Mouse (Mus musculus) midbrain, embryonic 11.5 days (tissue): ENCODE results near the gene Yipf2. TPM values are rescaled to one million over a fixed set of nuclear protein-coding genes. Genes with fewer than 3 reads are reported as not detected.

ENCODE experiments used
- ATAC-seq: fragments of 200-750 bp; cut with Nextera tagmentation; 2 replicates; pipeline ENCODE4 v1.8.0; 2017; ENCODE audit warnings: moderate TSS enrichment, moderate library complexity; ENCODE audit not compliant: low FRiP score
- DNase-seq: peaks from one replicate; pipeline ENCODE4 v3.0.0; 2015; ENCODE audit warnings: low spot score; ENCODE audit errors: missing footprints
- H3K27ac ChIP-seq: fragments of 300-500 bp; sonication (generic); 2 replicates; pipeline ENCODE4 v1.5.1; 2014; ENCODE audit warnings: low read depth, low read length
- H3K27me3 ChIP-seq: fragments of 300-500 bp; sonication (generic); 2 replicates; pipeline ENCODE4 v1.6.1; 2014; ENCODE audit warnings: mild to moderate bottlenecking, low read length, moderate library complexity, mixed read lengths; ENCODE audit not compliant: control insufficient read depth, insufficient read depth
- H3K36me3 ChIP-seq: fragments of 300-500 bp; sonication (generic); 2 replicates; pipeline ENCODE4 v1.6.1; 2014; ENCODE audit warnings: mild to moderate bottlenecking, low read length, moderate library complexity, mixed read lengths; ENCODE audit not compliant: control insufficient read depth, insufficient read depth
- H3K4me1 ChIP-seq: fragments of 300-500 bp; sonication (generic); 2 replicates; pipeline ENCODE4 v1.6.1; 2014; ENCODE audit warnings: low read length; ENCODE audit not compliant: control insufficient read depth, insufficient read depth
- H3K4me2 ChIP-seq: fragments of 300-500 bp; sonication (generic); 2 replicates; pipeline ENCODE4 v1.6.1; 2014; ENCODE audit warnings: mild to moderate bottlenecking, moderate library complexity
- H3K4me3 ChIP-seq: fragments of 300-500 bp; sonication (generic); 2 replicates; pipeline ENCODE4 v1.5.1; 2014; ENCODE audit warnings: low read depth, low read length
- H3K9ac ChIP-seq: fragments of 300-500 bp; sonication (generic); 2 replicates; pipeline ENCODE4 v1.6.1; 2014; ENCODE audit warnings: low read length
- H3K9me3 ChIP-seq: fragments of 300-500 bp; sonication (generic); 2 replicates; pipeline ENCODE4 v1.6.1; 2016; ENCODE audit warnings: low read length; ENCODE audit not compliant: control insufficient read depth
- WGBS: fragments of 180-500 bp; shearing (Covaris S2); extraction: QIAGEN DNeasy Blood & Tissue Kit; methylation state at CpG from one replicate; pipeline ENCODE4 v1.1.7; 2014; 5-methylcytosine and 5-hydroxymethylcytosine counted together
- polyA plus RNA-seq: library from polyadenylated mRNA; unstranded; fragments of >200 nt; fragmentation: Nextera tagmentation; extraction: Ambion mirVana; gene quantifications from 2 replicates; pipeline ENCODE4 v1.2.1, GENCODE M21; 2014

Yipf2 gene
- polyA plus RNA-seq, 1 experiment from 2014 or later = 14.8 TPM

- no peaks in the 10 kb centered on the region for H3K27me3 ChIP-seq
- H3K9ac ChIP-seq = no peak overlapping the region
- ATAC-seq (no peak), DNase-seq (no peak)
- H3K36me3 ChIP-seq = no peaks in the 10 kb centered on the region; the same call in 1 of the 2 replicates
- H3K4me3 ChIP-seq = no peak overlapping the region
- 89% methylated on average over 4 of the region's 4 CpGs for WGBS
- H3K9me3 ChIP-seq = no peaks in the 10 kb centered on the region
- H3K4me1 ChIP-seq = peaks cover 11% of the 10 kb centered on the region; the same call in 1 of the 2 replicates
- H3K27ac ChIP-seq = no peak overlapping the region
- no peak overlapping the region for H3K4me2 ChIP-seq
Observed at GRCm38 (mm10) chr9:21620229-21620628, 27.6 kb upstream of the Yipf2 start.

- Histone ChIP-seq H3K4me2 (peak overlapping the region; percentile 61), H3K9me3 (no peaks in the 10 kb centered on the region), H3K4me1 (peaks cover 13% of the 10 kb centered on the region), H3K27ac (peak overlapping the region; percentile 87), H3K27me3 (no peaks in the 10 kb centered on the region), H3K9ac (peak overlapping the region; percentile 86), H3K4me3 (peak overlapping the region; percentile 60), H3K36me3 (no peaks in the 10 kb centered on the region; the same call in 1 of the 2 replicates)
- DNase-seq (peak; percentile 93), ATAC-seq (no peak)
- 8% methylated on average over 10 of the region's 10 CpGs for WGBS
Observed at GRCm38 (mm10) chr9:21617066-21617465, 24.4 kb upstream of the Yipf2 start.

GRCm38 (mm10) chr9:21616232-21616781, 23.7 kb upstream of the Yipf2 start:
- DNase-seq = peak; percentile 99
- under 1% methylated on average over 53 of the region's 57 CpGs for WGBS
- peaks cover 13% of the 10 kb centered on the region for H3K4me1 ChIP-seq

GRCm38 (mm10) chr9:21615617-21616231, 23.1 kb upstream of the Yipf2 start, which contains the start of gene Smarca4:
Smarca4 (plus strand) TSS chr9:21616169.
- under 1% methylated on average over 40 of the region's 45 CpGs for WGBS
- Histone ChIP-seq H3K36me3 (no peaks in the 10 kb centered on the region; the same call in 1 of the 2 replicates), H3K9ac (peak within 1 kb of the TSS; percentile 86), H3K9me3 (no peaks in the 10 kb centered on the region), H3K4me1 (peaks cover 13% of the 10 kb centered on the region), H3K4me3 (peak within 1 kb of the TSS; percentile 60), H3K27me3 (no peaks in the 10 kb centered on the region), H3K4me2 (peak within 1 kb of the TSS; percentile 61), H3K27ac (peak within 1 kb of the TSS; percentile 92)
- DNase-seq (peak; percentile 100), ATAC-seq (peak; percentile 96)

More at GRCm38 (mm10) chr9:21616232-21616781, 23.7 kb upstream of the Yipf2 start:
- Histone ChIP-seq H3K4me2 (peak overlapping the region; percentile 61), H3K36me3 (no peaks in the 10 kb centered on the region; the same call in 1 of the 2 replicates), H3K9me3 (no peaks in the 10 kb centered on the region), H3K27me3 (no peaks in the 10 kb centered on the region), H3K9ac (peak overlapping the region; percentile 86), H3K4me3 (peak overlapping the region; percentile 60), H3K27ac (peak overlapping the region; percentile 87)
- ATAC-seq = peak; percentile 85

- peak overlapping the region; percentile 60 for H3K4me3 ChIP-seq
- H3K9ac ChIP-seq = peak overlapping the region; percentile 80
- DNase-seq (no peak), ATAC-seq (no peak)
- WGBS = 81% methylated on average over 15 of the region's 15 CpGs
- H3K36me3 ChIP-seq = no peaks in the 10 kb centered on the region; the same call in 1 of the 2 replicates
- peak overlapping the region; percentile 54 for H3K4me2 ChIP-seq
- H3K9me3 ChIP-seq = no peaks in the 10 kb centered on the region
- peaks cover 13% of the 10 kb centered on the region for H3K4me1 ChIP-seq
- peak overlapping the region; percentile 92 for H3K27ac ChIP-seq
- no peaks in the 10 kb centered on the region for H3K27me3 ChIP-seq
Observed at GRCm38 (mm10) chr9:21614864-21615616, 22.4 kb upstream of the Yipf2 start.

GRCm38 (mm10) chr9:21609861-21610260, 17.2 kb upstream of the Yipf2 start:
- no peak overlapping the region for H3K27ac ChIP-seq
- H3K9ac ChIP-seq = no peak overlapping the region
- H3K27me3 ChIP-seq = no peaks in the 10 kb centered on the region
- H3K4me3 ChIP-seq = no peak overlapping the region
- no peaks in the 10 kb centered on the region for H3K9me3 ChIP-seq
- DNase-seq = no peak
- H3K4me1 ChIP-seq = peaks cover 2% of the 10 kb centered on the region; the same call in 1 of the 2 replicates
- H3K36me3 ChIP-seq = no peaks in the 10 kb centered on the region
- 93% methylated on average over 1 of the region's 1 CpGs for WGBS
- no peak for ATAC-seq
- H3K4me2 ChIP-seq = no peak overlapping the region

- no peaks in the 10 kb centered on the region for H3K36me3 ChIP-seq
- no peak overlapping the region for H3K4me2 ChIP-seq
- H3K27me3 ChIP-seq = no peaks in the 10 kb centered on the region
- no peak overlapping the region for H3K4me3 ChIP-seq
- 81% methylated on average over 1 of the region's 1 CpGs for WGBS
- DNase-seq (no peak), ATAC-seq (no peak)
- no peaks in the 10 kb centered on the region for H3K9me3 ChIP-seq
- no peak overlapping the region for H3K9ac ChIP-seq
- no peaks in the 10 kb centered on the region for H3K4me1 ChIP-seq
- no peak overlapping the region for H3K27ac ChIP-seq
Observed at GRCm38 (mm10) chr9:21606648-21607047, 14.0 kb upstream of the Yipf2 start.

- Histone ChIP-seq H3K4me1 (no peaks in the 10 kb centered on the region), H3K27ac (no peak overlapping the region), H3K9me3 (no peaks in the 10 kb centered on the region), H3K4me2 (no peak overlapping the region), H3K36me3 (no peaks in the 10 kb centered on the region), H3K9ac (no peak overlapping the region), H3K4me3 (no peak overlapping the region), H3K27me3 (no peaks in the 10 kb centered on the region)
- no peak for DNase-seq
- ATAC-seq = no peak
- WGBS = 71% methylated on average over 5 of the region's 5 CpGs
Observed at GRCm38 (mm10) chr9:21605865-21606264, 13.2 kb upstream of the Yipf2 start.

- no peak overlapping the region for H3K4me2 ChIP-seq
- ATAC-seq = no peak
- no peaks in the 10 kb centered on the region for H3K36me3 ChIP-seq
- no peaks in the 10 kb centered on the region for H3K4me1 ChIP-seq
- 74% methylated on average over 5 of the region's 5 CpGs for WGBS
- no peak overlapping the region for H3K27ac ChIP-seq
- no peak for DNase-seq
- no peaks in the 10 kb centered on the region for H3K27me3 ChIP-seq
- no peak overlapping the region for H3K4me3 ChIP-seq
- no peak overlapping the region for H3K9ac ChIP-seq
- H3K9me3 ChIP-seq = no peaks in the 10 kb centered on the region
Observed at GRCm38 (mm10) chr9:21604119-21604518, 11.5 kb upstream of the Yipf2 start.
